Mouse (Mus musculus) heart, embryonic 13.5 days (tissue): ENCODE measurements around the gene Olfr113. TPM values are rescaled to one million over a fixed set of nuclear protein-coding genes. Genes with fewer than 3 reads are reported as not detected.

Experiments used
- polyA plus RNA-seq: library from polyadenylated mRNA; unstranded; fragments of >200 nt; fragmentation: Nextera tagmentation; extraction: Ambion mirVana; gene quantifications from 2 replicates; pipeline ENCODE4 v1.2.1, GENCODE M21; 2015

Gene Olfr113
- polyA plus RNA-seq, 1 experiment from 2014 or later = not detected

Other genes starting within 250 kb of the Olfr113 start
- gene Olfr103, start 238.0 kb downstream of the Olfr113 start, polyA plus RNA-seq = not detected in 2 replicates
- not detected in 2 replicates for gene Olfr104-ps, start 218.1 kb downstream of the Olfr113 start, polyA plus RNA-seq
- not detected in 2 replicates for gene Olfr105-ps, start 198.6 kb downstream of the Olfr113 start, polyA plus RNA-seq
- not detected in 2 replicates for gene Olfr106-ps, start 187.3 kb downstream of the Olfr113 start, polyA plus RNA-seq
- gene Olfr107, start 178.4 kb downstream of the Olfr113 start, polyA plus RNA-seq = not detected in 2 replicates
- not detected in 2 replicates for gene Olfr108, start 132.2 kb downstream of the Olfr113 start, polyA plus RNA-seq
- gene Olfr109, start 118.7 kb downstream of the Olfr113 start, polyA plus RNA-seq = not detected in 2 replicates
- not detected in 2 replicates for gene H2-M2, start 94.1 kb downstream of the Olfr113 start, polyA plus RNA-seq
- gene Olfr110, start 85.2 kb downstream of the Olfr113 start, polyA plus RNA-seq = not detected in 2 replicates
- not detected in 2 replicates for gene Olfr111, start 69.6 kb downstream of the Olfr113 start, polyA plus RNA-seq
- not detected in 2 replicates for gene Olfr112, start 8.2 kb downstream of the Olfr113 start, polyA plus RNA-seq
- gene Olfr114, start 15.1 kb upstream of the Olfr113 start, polyA plus RNA-seq = not detected in 2 replicates
- not detected in 2 replicates for gene Olfr115, start 49.4 kb upstream of the Olfr113 start, polyA plus RNA-seq
- not detected in 2 replicates for gene Olfr116, start 49.5 kb upstream of the Olfr113 start, polyA plus RNA-seq
- not detected in 2 replicates for gene Olfr117, start 86.1 kb upstream of the Olfr113 start, polyA plus RNA-seq
- not detected in 2 replicates for gene Olfr118, start 89.3 kb upstream of the Olfr113 start, polyA plus RNA-seq
- not detected in 2 replicates for gene Olfr119, start 118.9 kb upstream of the Olfr113 start, polyA plus RNA-seq
- not detected in 2 replicates for gene Olfr120, start 144.1 kb upstream of the Olfr113 start, polyA plus RNA-seq
- gene Olfr121, start 171.2 kb upstream of the Olfr113 start, polyA plus RNA-seq = not detected in 2 replicates
- gene Olfr122, start 190.9 kb upstream of the Olfr113 start, polyA plus RNA-seq = not detected in 2 replicates
- not detected in 2 replicates for gene Olfr123, start 215.9 kb upstream of the Olfr113 start, polyA plus RNA-seq
- not detected in 2 replicates for gene Olfr124, start 222.2 kb upstream of the Olfr113 start, polyA plus RNA-seq